Mouse (Mus musculus) monocyte, adult 2 months (primary cell): ENCODE data around the gene Sobp.
A peak's percentile ranks its signal among the peaks of the same experiment; 100 is the strongest.

Experiments used
- DNase-seq, 2 experiments: peaks; one replicate each; pipeline ENCODE4 v3.0.0; 2022; ENCODE audit warnings: low spot score in 2 of 2, low read depth in 1 of 2

The Sobp gene

DNA sequence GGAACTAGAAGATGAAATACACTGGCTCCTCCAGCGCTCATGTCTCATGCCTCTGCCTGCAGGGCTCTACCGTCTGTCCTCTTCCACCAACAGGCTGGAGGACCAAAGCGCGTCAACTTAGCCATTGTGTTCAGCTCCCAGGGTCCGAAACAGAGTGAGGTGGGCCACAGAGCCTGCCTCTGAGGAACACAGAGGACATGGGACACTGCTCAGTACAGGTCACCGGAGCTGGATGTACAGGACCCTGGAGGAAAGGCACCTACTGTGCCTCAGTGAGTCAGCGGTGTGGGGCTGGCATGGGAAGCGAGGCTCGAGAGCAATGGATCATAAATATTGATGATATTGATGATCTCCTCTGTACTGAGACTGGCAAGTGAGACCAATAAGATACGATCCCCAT, 175.0 kb downstream of the Sobp start:
- no peak for DNase-seq

DNA sequence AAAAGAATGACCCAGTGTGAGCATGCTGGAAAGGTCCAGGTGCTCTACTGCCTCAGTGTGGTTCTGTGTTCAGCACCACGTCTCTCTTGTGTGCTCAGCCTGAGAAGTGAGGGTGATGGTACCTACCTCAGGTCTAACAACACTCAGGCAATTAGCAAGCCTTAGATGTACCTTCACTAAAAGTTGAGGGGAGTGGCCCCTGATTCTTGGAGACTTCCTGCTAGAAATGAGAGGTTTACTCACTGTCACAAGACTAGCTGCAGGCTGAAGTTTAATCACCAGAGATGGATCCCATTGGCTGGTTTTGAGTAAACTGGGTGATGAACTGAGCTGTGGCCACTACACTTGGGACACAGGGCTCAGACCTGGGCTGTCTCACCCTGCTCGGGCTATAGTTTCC, 177.1 kb downstream of the Sobp start:
- no peak for DNase-seq

DNA sequence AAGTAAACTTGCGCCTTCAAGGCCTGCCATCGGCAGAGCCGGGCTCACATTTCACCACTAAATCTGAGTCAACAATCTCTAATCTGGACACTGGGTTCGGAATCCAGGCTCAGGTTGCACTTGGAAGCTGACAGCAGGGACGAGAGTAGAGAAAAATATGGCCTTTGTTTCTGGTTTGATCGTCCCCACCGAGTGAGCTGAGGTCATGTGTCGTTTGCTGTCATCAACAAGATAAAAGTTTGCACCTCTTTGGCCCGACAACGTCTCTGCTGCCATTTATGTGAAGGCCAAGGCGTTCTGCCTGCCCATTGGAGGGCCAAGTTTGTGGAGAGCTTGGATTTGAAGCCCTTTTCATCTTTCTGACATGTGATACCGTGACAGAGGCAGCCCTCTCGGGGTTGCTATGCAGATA, 178.8 kb downstream of the Sobp start:
- DNase-seq: no peak

DNA sequence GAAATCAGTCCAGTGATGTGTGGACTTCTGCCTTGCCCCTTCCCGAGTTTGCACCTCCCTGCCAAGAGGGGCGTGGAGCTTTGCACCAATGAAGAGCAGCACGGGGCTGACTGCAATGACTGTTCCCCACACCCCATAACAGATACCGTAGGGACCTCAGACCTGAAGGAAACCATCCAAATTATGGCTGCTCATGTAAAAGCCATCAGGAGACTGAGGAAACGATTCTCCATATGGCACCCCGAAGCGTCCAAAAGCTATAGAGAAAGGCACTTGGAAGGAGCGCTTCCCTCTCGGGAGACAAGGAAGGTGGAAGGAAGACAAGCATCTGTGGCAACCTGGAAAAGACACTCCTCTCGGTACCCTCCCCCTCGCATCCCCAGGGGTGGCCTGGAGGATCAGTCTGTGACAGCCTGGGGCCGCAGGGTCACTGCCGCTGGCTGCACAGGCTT, 180.0 kb downstream of the Sobp start:
- DNase-seq: no peak

DNA sequence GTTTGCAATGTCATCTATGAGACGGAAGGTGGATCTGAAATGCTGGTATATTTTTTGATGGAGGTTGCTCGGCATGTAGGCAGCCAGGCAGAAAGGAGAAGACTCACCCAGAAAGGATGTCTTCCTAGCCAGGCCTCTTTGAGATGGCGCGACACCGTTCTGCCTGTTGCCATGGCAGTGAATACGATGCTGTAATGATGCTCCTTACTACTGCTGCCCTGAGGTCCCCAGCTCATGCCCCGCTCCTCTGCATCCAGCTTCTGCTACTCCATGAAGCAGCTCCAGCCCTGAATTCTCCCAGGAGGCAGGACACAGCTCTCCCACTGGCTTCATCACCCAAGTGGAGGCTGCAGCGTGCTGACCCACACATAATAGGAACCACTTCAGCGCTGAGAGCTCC, 183.3 kb downstream of the Sobp start:
- no peak for DNase-seq

DNA sequence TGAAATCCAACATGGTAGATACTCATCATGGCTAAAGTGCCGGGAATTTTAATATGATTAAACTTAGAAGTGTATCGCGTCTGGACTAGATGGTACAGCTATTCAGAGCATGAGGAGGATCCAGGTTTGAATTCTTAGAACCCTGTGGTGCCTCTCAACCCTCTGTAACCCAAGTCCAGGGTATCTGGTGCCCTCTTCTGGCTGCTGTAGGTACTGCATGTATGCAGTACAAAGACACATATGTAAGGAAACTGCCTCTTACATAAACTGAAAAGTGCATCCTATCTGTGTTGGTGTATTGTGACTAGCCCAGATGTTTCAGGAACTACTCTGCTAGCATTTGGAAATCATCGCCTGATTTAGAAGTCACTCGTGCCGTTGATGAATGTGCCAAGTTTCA, 184.4 kb downstream of the Sobp start:
- DNase-seq: peak in 1 of 2 experiments; percentile 29

DNA sequence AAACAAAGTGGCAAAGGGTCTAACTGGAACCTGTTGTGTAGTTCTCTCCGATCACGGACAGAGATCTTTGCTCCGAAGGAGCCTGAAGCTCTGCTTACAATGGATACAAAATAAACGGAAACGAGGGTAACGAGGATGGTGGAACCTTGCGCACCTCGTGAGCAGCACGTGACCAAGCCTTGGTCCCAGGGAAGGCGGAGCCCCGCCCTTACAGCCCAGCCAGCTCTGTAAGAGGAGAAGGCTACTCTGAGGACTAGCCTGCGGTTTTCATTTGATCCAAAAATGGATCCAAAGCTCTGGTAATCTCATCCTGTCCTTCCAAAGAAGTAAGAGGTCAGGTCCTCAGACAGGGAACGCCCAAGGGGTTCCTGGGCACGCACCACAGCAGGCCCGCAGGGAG, 185.7 kb downstream of the Sobp start:
- DNase-seq: no peak

DNA sequence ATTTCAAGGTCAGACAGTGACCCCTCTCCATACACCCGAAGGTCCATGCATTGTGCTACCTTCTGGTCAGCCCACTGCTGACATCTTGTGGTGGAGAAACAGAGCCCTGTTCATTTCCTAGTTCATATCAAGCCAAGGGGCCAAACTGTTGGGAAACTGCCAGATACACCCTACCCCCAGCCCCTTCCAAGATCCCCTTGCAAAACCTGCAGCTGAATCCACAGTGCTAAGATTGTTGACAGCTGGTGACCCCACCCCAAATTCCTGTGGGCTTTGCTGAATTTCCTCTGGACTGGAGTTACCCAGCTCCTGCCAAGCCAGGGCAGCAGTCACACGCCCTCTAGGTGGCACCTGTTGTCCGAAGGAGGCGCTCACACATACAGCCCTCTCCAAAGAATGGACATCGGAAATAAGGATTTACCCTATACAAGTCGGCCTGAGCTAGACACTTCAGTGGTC, 186.7 kb downstream of the Sobp start:
- DNase-seq: no peak

DNA sequence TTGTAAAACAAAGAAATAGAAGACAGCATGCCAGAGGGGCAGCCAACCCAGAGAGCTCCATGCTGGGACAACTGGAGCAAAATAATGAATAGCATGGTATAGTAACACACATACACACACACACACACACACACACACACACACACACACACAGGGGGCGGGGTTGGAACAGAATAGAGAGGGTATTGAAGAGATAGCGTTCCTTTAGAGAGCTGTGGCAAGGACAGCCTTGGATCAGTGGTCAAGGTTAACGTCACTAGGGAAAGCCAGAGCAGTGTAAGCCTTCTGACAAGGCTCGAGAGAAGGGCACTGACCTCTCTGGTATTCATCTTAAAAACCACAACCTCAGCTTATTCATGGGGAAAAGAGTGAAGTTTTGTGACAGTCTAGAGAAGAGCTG, 189.4 kb downstream of the Sobp start:
- DNase-seq: no peak

DNA sequence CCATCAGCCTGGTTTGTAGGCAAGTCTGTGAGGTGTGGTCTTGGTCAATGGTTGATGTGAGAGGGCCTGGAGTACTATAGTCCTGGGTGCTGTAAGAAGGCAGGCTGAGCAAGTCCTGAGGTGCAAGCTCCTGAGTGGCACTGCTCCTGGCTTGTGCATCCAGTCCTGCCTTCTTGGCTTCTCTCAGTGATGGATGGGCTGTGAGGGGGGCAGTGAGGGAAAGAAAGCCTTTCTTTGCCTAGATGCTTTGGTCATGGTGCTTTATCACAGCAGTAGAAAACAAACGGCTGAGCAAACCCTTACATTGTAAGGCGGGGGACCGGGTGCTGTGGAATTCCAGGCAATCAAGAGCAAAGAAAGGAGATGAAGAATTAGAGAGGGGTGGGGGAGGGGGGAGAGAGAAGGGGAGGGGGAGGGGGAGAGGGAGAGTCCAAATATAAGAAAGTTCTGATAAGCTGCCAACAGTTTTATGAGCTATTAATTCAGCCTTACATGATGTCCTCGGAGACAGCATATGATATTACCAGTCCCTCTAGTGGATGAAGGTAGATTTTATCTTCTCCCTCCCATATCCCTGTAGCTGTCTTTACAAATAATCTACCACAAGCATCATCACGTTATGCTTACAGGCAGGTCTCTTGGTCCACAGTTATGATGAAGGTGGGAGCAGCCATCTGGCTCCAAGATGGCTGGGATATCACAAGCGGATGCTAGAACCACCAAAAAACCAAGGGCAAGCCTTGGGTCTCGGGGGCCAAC, 193.2 kb downstream of the Sobp start:
- DNase-seq: no peak

DNA sequence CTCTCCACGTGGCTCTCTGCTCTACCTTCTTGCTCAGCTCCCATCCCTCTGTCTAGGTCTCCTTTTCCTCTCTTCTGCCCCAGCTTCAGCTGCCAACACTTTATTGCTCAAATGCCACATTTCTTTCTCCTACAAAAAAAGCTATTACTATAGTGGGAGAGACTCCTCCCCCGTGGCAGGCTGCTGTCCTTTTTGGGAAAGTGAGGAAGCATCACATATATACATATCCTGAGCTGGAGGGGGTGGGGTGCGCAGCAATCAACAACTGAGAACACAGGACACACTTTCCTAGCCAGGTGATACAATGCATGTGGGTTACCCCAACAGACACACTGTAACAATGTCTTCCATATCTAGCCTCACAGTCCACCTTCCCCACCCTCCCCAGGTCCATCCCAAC, 196.0 kb downstream of the Sobp start:
- DNase-seq: no peak

DNA sequence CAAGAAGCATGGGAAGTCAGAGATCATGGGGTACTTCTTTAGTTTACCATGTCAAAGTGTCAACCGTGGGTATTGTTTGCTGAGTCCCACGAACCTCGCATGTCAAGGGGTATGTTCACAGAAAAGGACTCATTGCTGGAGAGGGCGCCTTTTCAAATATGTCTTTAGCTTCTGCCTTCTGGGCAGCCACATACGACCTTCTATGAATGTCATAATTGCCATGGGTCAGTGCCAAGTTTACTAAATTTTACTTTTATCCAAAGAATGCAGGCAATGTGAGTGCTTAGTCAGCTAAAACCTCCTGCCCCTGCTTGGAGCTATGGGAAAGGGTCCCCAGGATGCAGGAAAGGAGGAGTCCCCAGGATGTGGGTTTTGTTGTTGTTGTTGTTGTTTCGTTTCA, 197.8 kb downstream of the Sobp start:
- DNase-seq: no peak

DNA sequence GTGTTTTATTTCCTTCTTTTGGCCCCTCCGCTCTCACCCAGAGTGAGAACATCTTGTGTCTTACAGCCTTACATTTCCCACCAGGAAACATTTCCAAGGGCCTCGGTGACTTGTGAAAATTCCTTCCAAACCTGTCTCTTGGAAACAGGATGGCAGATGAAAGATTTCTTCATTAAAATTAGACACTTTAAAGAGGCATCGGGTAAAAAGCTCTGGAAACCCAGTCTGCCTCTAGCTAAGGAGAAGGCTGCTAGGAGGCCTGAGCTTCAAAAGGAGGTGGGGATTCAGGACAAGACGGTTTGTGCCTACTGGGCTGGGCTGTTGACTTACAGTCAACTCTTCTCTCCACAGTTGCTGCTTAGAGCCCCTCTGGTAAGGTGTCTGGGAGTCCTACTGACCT, 200.8 kb downstream of the Sobp start:
- no peak for DNase-seq

DNA sequence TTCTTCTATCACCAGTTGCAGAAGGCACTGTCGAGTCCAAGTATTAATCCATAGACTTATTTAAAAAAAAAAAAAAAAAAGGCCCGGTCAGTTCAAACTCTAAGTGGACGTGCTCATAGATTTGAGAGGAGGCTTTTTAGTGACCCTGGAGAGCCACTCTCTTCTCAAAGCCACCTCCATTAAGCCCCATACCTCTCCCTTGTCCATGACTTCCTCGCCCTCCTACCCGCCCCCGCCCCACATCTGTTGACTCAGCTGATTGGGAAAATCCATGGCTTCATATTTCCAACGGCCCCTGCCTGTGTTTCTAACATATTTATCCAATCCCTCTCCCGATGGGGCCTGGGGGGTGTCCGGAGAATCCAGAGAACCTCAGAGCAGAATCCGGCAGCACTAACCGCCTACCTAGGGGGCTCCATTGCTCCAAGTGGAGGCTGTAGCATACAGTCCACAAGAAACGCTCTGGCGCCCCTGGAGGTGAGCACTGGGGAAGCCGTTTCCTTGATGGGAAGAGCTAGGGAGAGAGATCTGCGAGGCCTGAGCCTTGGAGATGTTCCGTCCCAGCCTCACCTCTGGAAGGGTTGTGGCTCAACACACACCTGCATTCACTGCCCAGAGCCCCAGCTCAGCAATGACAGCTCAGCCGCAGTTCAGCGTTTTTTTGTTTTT, 201.7 kb downstream of the Sobp start:
- no peak for DNase-seq

DNA sequence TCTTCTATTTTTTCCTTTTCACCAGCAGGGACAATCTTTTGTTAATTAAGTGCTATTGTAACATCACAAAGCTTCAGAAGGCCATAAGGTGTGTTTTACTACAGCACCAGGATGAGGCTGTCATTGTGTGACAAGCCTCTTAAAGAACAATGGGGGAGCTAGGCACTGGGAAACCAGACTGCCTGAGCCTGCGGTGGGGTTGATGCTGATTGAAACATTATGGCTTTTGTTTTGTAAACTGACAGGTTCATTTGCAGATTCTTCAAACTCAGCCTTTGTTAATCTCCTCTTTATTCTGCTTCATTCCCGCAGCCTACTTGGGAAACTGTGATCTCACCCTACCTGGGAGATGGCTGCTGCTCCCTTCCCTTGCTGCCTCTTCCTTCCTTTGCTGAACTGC, 206.0 kb downstream of the Sobp start:
- DNase-seq: no peak

DNA sequence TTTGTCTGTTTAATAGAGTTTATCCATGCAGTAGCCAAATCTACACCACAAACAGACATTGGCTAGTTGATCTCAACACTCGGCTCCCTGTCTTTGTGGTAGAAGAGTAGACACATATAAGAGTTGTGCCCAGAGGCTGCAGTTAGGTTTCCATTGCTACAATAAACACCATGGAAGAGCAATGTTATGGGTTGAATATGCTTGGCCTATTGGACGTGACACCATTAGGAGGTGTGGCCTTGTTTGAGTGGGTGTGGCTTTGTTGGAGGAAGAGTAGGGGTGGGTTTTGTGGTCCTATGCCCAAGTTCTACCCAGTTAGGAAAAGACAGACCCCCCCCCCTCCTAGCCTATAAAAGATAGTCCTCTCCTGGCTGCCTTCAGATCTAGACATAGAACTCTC, 211.3 kb downstream of the Sobp start:
- no peak for DNase-seq

DNA sequence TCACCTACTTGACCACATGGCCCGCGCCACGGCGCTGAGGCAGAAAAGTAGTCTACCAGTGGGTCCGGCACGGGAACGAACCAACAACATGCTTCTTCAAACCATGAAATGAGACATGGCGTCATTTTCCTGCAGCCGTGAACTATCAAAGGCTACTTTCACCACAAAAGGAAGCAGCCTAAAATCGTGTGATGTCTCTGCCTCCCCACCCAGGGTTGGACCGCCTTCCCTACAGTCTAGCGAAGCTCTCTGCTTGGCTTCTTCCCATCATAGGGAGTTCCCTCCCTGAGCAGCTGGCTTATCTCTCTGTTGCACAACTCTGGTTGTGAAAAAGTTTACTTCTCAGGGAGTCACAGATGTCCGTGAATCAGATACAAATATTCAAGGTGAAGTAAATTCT, 211.7 kb downstream of the Sobp start:
- DNase-seq: no peak

DNA sequence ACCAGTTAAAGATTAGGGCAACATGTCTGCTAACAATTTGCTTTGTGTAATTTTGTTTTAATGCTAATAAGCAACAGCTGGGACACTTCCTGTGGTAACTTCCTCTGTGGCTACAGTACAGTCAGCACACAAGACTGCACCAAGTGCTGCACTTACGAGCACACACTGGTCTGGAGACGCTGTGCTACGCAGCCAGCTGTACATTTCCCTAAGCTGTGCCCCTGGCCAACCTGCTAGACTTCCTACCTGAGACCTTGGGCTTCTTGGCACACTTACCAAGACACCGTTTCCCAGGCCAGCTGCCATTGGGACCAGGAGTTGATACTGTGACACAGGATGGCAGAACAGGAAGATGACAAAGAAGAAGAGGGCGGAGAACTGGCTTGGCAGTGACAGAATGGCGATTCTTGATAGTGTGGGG, 212.1 kb downstream of the Sobp start:
- peak in 1 of 2 experiments; percentile 4 for DNase-seq

DNA sequence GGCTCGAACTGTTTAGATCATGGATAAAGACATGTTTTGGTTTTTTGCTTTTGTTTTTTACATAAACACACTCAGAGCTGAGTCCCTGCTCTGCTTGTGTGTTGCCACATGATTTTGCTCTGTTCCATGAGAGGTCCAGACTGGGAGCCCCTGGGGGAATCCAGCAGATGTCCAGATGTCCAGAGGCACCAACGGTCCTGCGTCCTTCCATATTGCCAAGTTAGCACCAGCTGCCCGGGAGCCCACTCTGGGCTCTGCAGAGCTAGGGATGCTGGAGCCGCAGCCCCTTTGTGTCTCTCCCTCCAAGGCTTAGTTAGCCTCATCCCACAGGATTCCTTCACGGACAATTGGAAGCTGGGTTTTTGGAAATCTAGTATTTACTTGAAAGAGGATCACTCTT, 212.6 kb downstream of the Sobp start:
- no peak for DNase-seq

DNA sequence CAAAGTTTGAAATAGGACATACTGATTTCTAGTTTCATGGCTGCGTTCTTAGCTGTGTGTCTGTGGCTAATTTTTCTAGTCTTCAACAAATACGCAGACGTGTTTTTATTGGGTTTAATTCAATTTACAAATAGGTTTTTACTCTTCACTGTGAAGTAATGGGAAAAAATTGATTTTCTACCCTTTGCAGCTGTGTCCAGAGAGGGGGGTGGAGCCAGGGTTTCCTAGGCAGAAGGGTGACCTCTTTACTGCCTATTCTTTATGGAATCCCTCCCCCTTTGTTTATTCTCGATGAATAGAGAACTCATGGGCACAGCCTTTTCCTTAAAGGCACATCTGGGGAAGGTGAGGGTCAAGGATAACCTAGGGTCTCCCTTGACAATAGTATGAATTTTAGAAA, 215.6 kb downstream of the Sobp start:
- no peak for DNase-seq

DNA sequence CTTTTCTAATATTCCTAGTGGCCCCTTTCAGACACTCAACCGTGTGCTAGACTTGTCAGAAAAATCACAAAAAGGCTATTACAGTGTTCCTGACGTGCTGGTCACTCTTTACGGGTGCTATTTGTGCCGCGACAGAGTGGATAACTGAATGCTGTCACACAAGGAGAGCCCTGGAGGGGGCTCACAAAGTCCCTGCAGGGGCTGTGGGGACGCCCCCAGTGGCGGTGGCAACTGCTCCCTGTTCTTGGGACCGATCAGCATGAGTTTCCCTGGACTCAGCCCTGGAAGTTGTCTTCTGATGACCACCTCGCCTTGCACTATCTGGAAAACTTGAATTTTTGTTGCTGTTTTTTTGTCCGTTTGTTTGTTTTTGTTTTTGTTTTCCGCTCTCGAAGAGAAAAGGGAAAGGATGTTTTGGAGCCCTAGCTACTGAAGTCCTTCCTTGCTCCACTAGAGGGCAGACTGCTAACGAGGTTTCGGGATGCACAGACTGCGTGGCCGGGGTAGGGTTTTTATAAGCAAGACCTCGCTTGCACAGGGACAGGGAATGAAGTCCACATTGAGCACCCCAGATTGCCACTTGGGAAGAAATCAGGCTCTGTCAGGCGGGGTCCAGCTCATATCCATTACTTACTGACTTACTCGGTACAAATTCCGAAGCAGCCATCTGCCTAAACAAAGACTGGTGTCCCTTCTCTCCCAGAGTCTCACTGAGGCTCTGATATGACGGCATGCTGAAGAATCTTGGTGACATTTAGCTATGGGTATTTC, 216.3 kb downstream of the Sobp start:
- peak in 1 of 2 experiments; percentile 19 for DNase-seq

DNA sequence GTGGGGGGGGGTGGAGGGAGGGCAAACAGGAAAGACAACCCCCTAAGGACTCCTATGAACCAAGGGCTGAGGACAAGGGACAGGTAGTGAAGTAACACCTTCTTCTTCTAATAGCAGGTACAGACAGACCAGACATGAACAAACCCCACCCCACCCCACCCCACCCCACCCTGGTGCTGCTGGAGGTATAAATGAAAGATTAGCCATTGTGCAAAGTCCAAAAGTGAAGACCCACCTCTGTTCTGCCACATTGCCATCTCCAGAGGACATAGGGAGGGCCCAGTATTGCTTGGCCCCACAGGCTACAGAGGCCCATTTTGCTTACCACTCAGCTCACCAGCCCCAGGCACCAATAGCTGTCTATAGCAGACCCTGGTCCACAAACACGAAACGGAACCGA, 219.1 kb downstream of the Sobp start:
- DNase-seq: no peak
